Mouse (Mus musculus) forebrain, embryonic 13.5 days (tissue): ENCODE measurements around the gene D330020A13Rik. TPM values are rescaled to one million over a fixed set of nuclear protein-coding genes. Genes with fewer than 3 reads are reported as not detected.

ENCODE experiments used
- ATAC-seq: fragments of 200-750 bp; cut with Nextera tagmentation; 2 replicates; pipeline ENCODE4 v1.8.0; 2017
- H3K27ac ChIP-seq: fragments of 300-500 bp; sonication (generic); 2 replicates; pipeline ENCODE4 v1.5.1; 2015; ENCODE audit warnings: inconsistent platforms, mild to moderate bottlenecking, moderate library complexity
- H3K27me3 ChIP-seq: fragments of 300-500 bp; sonication (generic); 2 replicates; pipeline ENCODE4 v1.6.1; 2015; ENCODE audit warnings: mild to moderate bottlenecking, inconsistent platforms
- H3K36me3 ChIP-seq: fragments of 300-500 bp; sonication (generic); 2 replicates; pipeline ENCODE4 v1.6.1; 2015; ENCODE audit warnings: mild to moderate bottlenecking, inconsistent platforms; ENCODE audit not compliant: poor library complexity, severe bottlenecking
- H3K4me1 ChIP-seq: fragments of 300-500 bp; sonication (generic); 2 replicates; pipeline ENCODE4 v1.6.1; 2015; ENCODE audit warnings: inconsistent platforms
- H3K4me2 ChIP-seq: fragments of 300-500 bp; sonication (generic); 2 replicates; pipeline ENCODE4 v1.6.1; 2015; ENCODE audit warnings: inconsistent platforms, mild to moderate bottlenecking, moderate library complexity
- H3K4me3 ChIP-seq: fragments of 300-500 bp; sonication (generic); 2 replicates; pipeline ENCODE4 v1.5.1; 2015; ENCODE audit warnings: mild to moderate bottlenecking, inconsistent platforms
- H3K9ac ChIP-seq: fragments of 300-500 bp; sonication (generic); 2 replicates; pipeline ENCODE4 v1.6.1; 2015; ENCODE audit warnings: mild to moderate bottlenecking, inconsistent platforms
- H3K9me3 ChIP-seq: fragments of 300-500 bp; sonication (generic); replicated peaks from 2 replicates; pipeline ENCODE4 v1.6.1; 2016; ENCODE audit warnings: inconsistent platforms
- WGBS: fragments of 180-500 bp; shearing (Covaris S2); methylation state at CpG from one replicate; pipeline ENCODE4 v1.1.7; 2015; 5-methylcytosine and 5-hydroxymethylcytosine counted together
- polyA plus RNA-seq: library from polyadenylated mRNA; unstranded; fragments of >200 nt; fragmentation: Nextera tagmentation; extraction: Ambion mirVana; gene quantifications from 2 replicates; pipeline ENCODE4 v1.2.1, GENCODE M21; 2015

The D330020A13Rik gene
- polyA plus RNA-seq, 1 experiment from 2014 or later = 0.15 TPM

- H3K4me2 ChIP-seq = no peak overlapping the region
- H3K9me3 ChIP-seq = no peaks in the 10 kb centered on the region
- no peak overlapping the region for H3K9ac ChIP-seq
- H3K27ac ChIP-seq = no peak overlapping the region
- H3K36me3 ChIP-seq = no peaks in the 10 kb centered on the region
- H3K4me3 ChIP-seq = no peak overlapping the region
- no peaks in the 10 kb centered on the region for H3K4me1 ChIP-seq
- H3K27me3 ChIP-seq = no peaks in the 10 kb centered on the region
- no peak for ATAC-seq
- 87% methylated on average over 3 of the region's 3 CpGs for WGBS
These were observed 12.9 kb downstream of the D330020A13Rik start for GRCm38 (mm10) chr6:120306859-120307594.

- no peak for ATAC-seq
- Histone ChIP-seq H3K4me2 (no peak overlapping the region), H3K4me3 (no peak overlapping the region), H3K27ac (no peak overlapping the region), H3K36me3 (no peaks in the 10 kb centered on the region), H3K9me3 (no peaks in the 10 kb centered on the region), H3K4me1 (no peaks in the 10 kb centered on the region), H3K27me3 (no peaks in the 10 kb centered on the region), H3K9ac (no peak overlapping the region)
- 85% methylated on average over 9 of the region's 9 CpGs for whole genome bisulfite sequencing
These were observed 15.2 kb downstream of the D330020A13Rik start for GRCm38 (mm10) chr6:120309338-120309737.

- H3K36me3 ChIP-seq = no peaks in the 10 kb centered on the region
- no peak overlapping the region for H3K9ac ChIP-seq
- no peak overlapping the region for H3K27ac ChIP-seq
- no peaks in the 10 kb centered on the region for H3K4me1 ChIP-seq
- no peak overlapping the region for H3K4me3 ChIP-seq
- H3K4me2 ChIP-seq = no peak overlapping the region
- WGBS = 76% methylated on average over 3 of the region's 3 CpGs
- H3K9me3 ChIP-seq = no peaks in the 10 kb centered on the region
- no peak for ATAC-seq
- no peaks in the 10 kb centered on the region for H3K27me3 ChIP-seq
These were observed 15.6 kb downstream of the D330020A13Rik start for GRCm38 (mm10) chr6:120309787-120310186.

- Histone ChIP-seq H3K27ac (no peak overlapping the region), H3K4me3 (no peak overlapping the region), H3K9me3 (no peaks in the 10 kb centered on the region), H3K36me3 (no peaks in the 10 kb centered on the region), H3K27me3 (no peaks in the 10 kb centered on the region), H3K4me1 (no peaks in the 10 kb centered on the region), H3K4me2 (no peak overlapping the region), H3K9ac (no peak overlapping the region)
- ATAC-seq = no peak
- WGBS = 86% methylated on average over 5 of the region's 5 CpGs
These were observed 18.3 kb downstream of the D330020A13Rik start for GRCm38 (mm10) chr6:120312443-120312842.

- no peak overlapping the region for H3K4me2 ChIP-seq
- H3K4me1 ChIP-seq = no peaks in the 10 kb centered on the region
- H3K9me3 ChIP-seq = no peaks in the 10 kb centered on the region
- H3K27me3 ChIP-seq = no peaks in the 10 kb centered on the region
- ATAC-seq = no peak
- no peak overlapping the region for H3K9ac ChIP-seq
- 80% methylated on average over 11 of the region's 11 CpGs for WGBS
- no peaks in the 10 kb centered on the region for H3K36me3 ChIP-seq
- no peak overlapping the region for H3K27ac ChIP-seq
- no peak overlapping the region for H3K4me3 ChIP-seq
These were observed 24.3 kb downstream of the D330020A13Rik start for GRCm38 (mm10) chr6:120318303-120318940.

- no peaks in the 10 kb centered on the region for H3K27me3 ChIP-seq
- WGBS = 92% methylated on average over 9 of the region's 9 CpGs
- H3K9me3 ChIP-seq = no peaks in the 10 kb centered on the region
- H3K9ac ChIP-seq = no peak overlapping the region
- no peaks in the 10 kb centered on the region for H3K36me3 ChIP-seq
- no peak overlapping the region for H3K4me3 ChIP-seq
- no peak for ATAC-seq
- H3K4me1 ChIP-seq = no peaks in the 10 kb centered on the region
- H3K4me2 ChIP-seq = no peak overlapping the region
- no peak overlapping the region for H3K27ac ChIP-seq
These were observed 25.0 kb downstream of the D330020A13Rik start for GRCm38 (mm10) chr6:120319129-120319528.

GRCm38 (mm10) chr6:120320369-120320768 lies 26.2 kb downstream of the D330020A13Rik start:
- Histone ChIP-seq H3K9me3 (no peaks in the 10 kb centered on the region), H3K36me3 (peaks cover 8% of the 10 kb centered on the region; the same call in 1 of the 2 replicates), H3K4me3 (no peak overlapping the region), H3K4me2 (no peak overlapping the region), H3K9ac (no peak overlapping the region), H3K27me3 (no peaks in the 10 kb centered on the region), H3K4me1 (no peaks in the 10 kb centered on the region), H3K27ac (no peak overlapping the region)
- WGBS = 80% methylated on average over 2 of the region's 2 CpGs
- ATAC-seq = no peak

GRCm38 (mm10) chr6:120324295-120324927 lies 30.2 kb downstream of the D330020A13Rik start:
- no peak for ATAC-seq
- Histone ChIP-seq H3K9ac (no peak overlapping the region), H3K4me1 (no peaks in the 10 kb centered on the region), H3K27ac (no peak overlapping the region), H3K27me3 (no peaks in the 10 kb centered on the region), H3K4me3 (no peak overlapping the region), H3K36me3 (peaks cover 24% of the 10 kb centered on the region), H3K4me2 (no peak overlapping the region), H3K9me3 (no peaks in the 10 kb centered on the region)
- WGBS = 31% methylated on average over 6 of the region's 6 CpGs

- Histone ChIP-seq H3K4me1 (no peaks in the 10 kb centered on the region), H3K4me2 (no peak overlapping the region), H3K4me3 (no peak overlapping the region), H3K36me3 (peaks cover 77% of the 10 kb centered on the region), H3K9me3 (no peaks in the 10 kb centered on the region), H3K27me3 (no peaks in the 10 kb centered on the region), H3K27ac (no peak overlapping the region), H3K9ac (no peak overlapping the region)
- WGBS = 85% methylated on average over 2 of the region's 2 CpGs
- no peak for ATAC-seq
These were observed 38.2 kb downstream of the D330020A13Rik start for GRCm38 (mm10) chr6:120332351-120332750.

GRCm38 (mm10) chr6:120343992-120344391 lies 49.8 kb downstream of the D330020A13Rik start:
- ATAC-seq = peak; percentile 53; the same call in 1 of the 2 replicates
- peaks cover 67% of the 10 kb centered on the region for H3K36me3 ChIP-seq
- WGBS = 31% methylated on average over 1 of the region's 1 CpGs

More at GRCm38 (mm10) chr6:120343992-120344391, 49.8 kb downstream of the D330020A13Rik start:
- Histone ChIP-seq H3K4me3 (no peak overlapping the region), H3K9ac (no peak overlapping the region), H3K4me2 (no peak overlapping the region), H3K27ac (no peak overlapping the region), H3K4me1 (no peaks in the 10 kb centered on the region), H3K27me3 (no peaks in the 10 kb centered on the region), H3K9me3 (no peaks in the 10 kb centered on the region)
